In genomic region chr11:101263989-101264280, GRCm38 (mm10) we compare ENCODE assay signal across 16 mouse cellular contexts. TPM values are rescaled to one million over a fixed set of nuclear protein-coding genes. Genes with fewer than 3 reads are reported as not detected.
DNase-seq lines count a peak whose midpoint lies in the region; ATAC-seq and TF ChIP-seq lines count a peak whose summit lies in the region.
"Had no signal": no experiment of that assay in that cellular context is flagged by ENCODE, and none has a peak within 500 bp of the region (broad histone marks: within the 10 kb centered on the region; RNA-seq: fewer than 3 reads in every experiment).

No protein-coding gene starts in this region.

- no peak overlapping the region for H3K9ac ChIP-seq in forebrain, embryonic 13.5 days
- no peak overlapping the region for H3K9ac ChIP-seq in forebrain, postnatal 0 days
- no peak overlapping the region for H3K9ac ChIP-seq in hindbrain, embryonic 14.5 days
- no peak overlapping the region for H3K9ac ChIP-seq in hindbrain, embryonic 11.5 days (ENCODE audit: low read depth, low read length)
- no peak overlapping the region for H3K9ac ChIP-seq in midbrain, embryonic 11.5 days (ENCODE audit: low read length)
- H3K9ac ChIP-seq in midbrain, embryonic 15.5 days, result no peak overlapping the region
- H3K9ac ChIP-seq: hindbrain, embryonic 13.5 days had no signal

- 10% methylated on average over 3 of the region's 3 CpGs for WGBS in forebrain, embryonic 13.5 days
- WGBS in forebrain, postnatal 0 days, result 8% methylated on average over 3 of the region's 3 CpGs
- 6% methylated on average over 3 of the region's 3 CpGs for WGBS in hindbrain, embryonic 14.5 days
- WGBS in hindbrain, embryonic 11.5 days, result 2% methylated on average over 3 of the region's 3 CpGs
- WGBS in midbrain, embryonic 11.5 days, result 9% methylated on average over 3 of the region's 3 CpGs
- WGBS in midbrain, embryonic 15.5 days, result 8% methylated on average over 3 of the region's 3 CpGs
- WGBS in limb, embryonic 10.5 days, result 13% methylated on average over 3 of the region's 3 CpGs

- no peak for TF ChIP-seq CTCF in forebrain, postnatal 0 days (IDR thresholded peaks at IDR 0.05; ENCODE audit: low read depth)

- no peaks in the 10 kb centered on the region for H3K9me3 ChIP-seq in forebrain, embryonic 13.5 days (replicated peaks)
- no peaks in the 10 kb centered on the region for H3K9me3 ChIP-seq in forebrain, postnatal 0 days (ENCODE audit: low read length)
- no peaks in the 10 kb centered on the region for H3K9me3 ChIP-seq in hindbrain, embryonic 14.5 days (ENCODE audit: control insufficient read depth, low read length)
- H3K9me3 ChIP-seq in hindbrain, embryonic 11.5 days (ENCODE audit: control insufficient read depth, low read length), result no peaks in the 10 kb centered on the region
- no peaks in the 10 kb centered on the region for H3K9me3 ChIP-seq in midbrain, embryonic 11.5 days (ENCODE audit: control insufficient read depth, low read length)
- H3K9me3 ChIP-seq in midbrain, embryonic 15.5 days, result no peaks in the 10 kb centered on the region
- no peaks in the 10 kb centered on the region for H3K9me3 ChIP-seq in limb, embryonic 10.5 days (replicated peaks)
- H3K9me3 ChIP-seq: hindbrain, embryonic 13.5 days had no signal

- no peak overlapping the region for H3K4me2 ChIP-seq in forebrain, embryonic 13.5 days
- no peak overlapping the region for H3K4me2 ChIP-seq in forebrain, postnatal 0 days (ENCODE audit: low read depth)
- no peak overlapping the region for H3K4me2 ChIP-seq in hindbrain, embryonic 14.5 days (replicated peaks)
- H3K4me2 ChIP-seq in hindbrain, embryonic 11.5 days (replicated peaks; ENCODE audit: low read depth, low read length), result no peak overlapping the region
- no peak overlapping the region for H3K4me2 ChIP-seq in midbrain, embryonic 11.5 days
- no peak overlapping the region for H3K4me2 ChIP-seq in midbrain, embryonic 15.5 days
- H3K4me2 ChIP-seq: hindbrain, embryonic 13.5 days had no signal

- DNase-seq in forebrain, postnatal 0 days, result no peak
- DNase-seq in hindbrain, embryonic 14.5 days (ENCODE audit: low spot score), result no peak
- no peak for DNase-seq in hindbrain, embryonic 11.5 days (ENCODE audit: low spot score)
- DNase-seq in midbrain, embryonic 11.5 days (ENCODE audit: low spot score, missing footprints), result peak; percentile 93
- peak; percentile 39 for DNase-seq in limb, embryonic 10.5 days (ENCODE audit: low spot score)
- DNase-seq in thymus, adult 18-20 months, result no peak
- DNase-seq: cerebellum, postnatal 10 days; kidney, adult 18-20 months; right cerebral cortex, postnatal 4 days had no signal

- H3K36me3 ChIP-seq in forebrain, embryonic 13.5 days (ENCODE audit: poor library complexity, severe bottlenecking), result peaks cover 4% of the 10 kb centered on the region
- no peaks in the 10 kb centered on the region for H3K36me3 ChIP-seq in forebrain, postnatal 0 days (ENCODE audit: insufficient read depth)
- H3K36me3 ChIP-seq in hindbrain, embryonic 14.5 days (replicated peaks; ENCODE audit: control insufficient read depth, insufficient read depth), result 0 out of 2 replicates have a peak, but pooled peaks cover 4% of the 10 kb centered on the region
- H3K36me3 ChIP-seq in hindbrain, embryonic 11.5 days (ENCODE audit: control insufficient read depth, insufficient read depth, low read length), result no peaks in the 10 kb centered on the region
- H3K36me3 ChIP-seq in midbrain, embryonic 11.5 days (ENCODE audit: control insufficient read depth, insufficient read depth, low read length), result no peaks in the 10 kb centered on the region
- H3K36me3 ChIP-seq in midbrain, embryonic 15.5 days (replicated peaks), result no peaks in the 10 kb centered on the region
- peaks cover 6% of the 10 kb centered on the region; the same call in 1 of the 2 replicates for H3K36me3 ChIP-seq in limb, embryonic 10.5 days

- H3K4me1 ChIP-seq in forebrain, embryonic 13.5 days, result peaks cover 46% of the 10 kb centered on the region
- peaks cover 9% of the 10 kb centered on the region; the same call in 1 of the 2 replicates for H3K4me1 ChIP-seq in forebrain, postnatal 0 days (ENCODE audit: insufficient read depth)
- H3K4me1 ChIP-seq in hindbrain, embryonic 14.5 days (replicated peaks; ENCODE audit: control insufficient read depth, insufficient read depth, low read length), result peaks cover 33% of the 10 kb centered on the region; the same call in 1 of the 2 replicates
- peaks cover 16% of the 10 kb centered on the region for H3K4me1 ChIP-seq in hindbrain, embryonic 11.5 days (replicated peaks; ENCODE audit: control insufficient read depth, insufficient read depth, low read length)
- peaks cover 49% of the 10 kb centered on the region for H3K4me1 ChIP-seq in midbrain, embryonic 11.5 days (ENCODE audit: control insufficient read depth, insufficient read depth, low read length)
- peaks cover 33% of the 10 kb centered on the region for H3K4me1 ChIP-seq in midbrain, embryonic 15.5 days
- peaks cover 62% of the 10 kb centered on the region for H3K4me1 ChIP-seq in limb, embryonic 10.5 days

- 0 out of 2 replicates have a peak overlapping the region, but pooled peaks have one; percentile 0 for H3K4me3 ChIP-seq in forebrain, embryonic 13.5 days
- no peak overlapping the region for H3K4me3 ChIP-seq in forebrain, postnatal 0 days (ENCODE audit: low read depth, low read length)
- 0 out of 2 replicates have a peak overlapping the region, but pooled peaks have one; percentile 4 for H3K4me3 ChIP-seq in hindbrain, embryonic 14.5 days (replicated peaks; ENCODE audit: low read length)
- no peak overlapping the region for H3K4me3 ChIP-seq in hindbrain, embryonic 11.5 days (ENCODE audit: low read depth, low read length)
- no peak overlapping the region for H3K4me3 ChIP-seq in midbrain, embryonic 11.5 days (ENCODE audit: low read depth, low read length)
- no peak overlapping the region for H3K4me3 ChIP-seq in midbrain, embryonic 15.5 days
- 0 out of 2 replicates have a peak overlapping the region, but pooled peaks have one; percentile 3 for H3K4me3 ChIP-seq in limb, embryonic 10.5 days
- H3K4me3 ChIP-seq: hindbrain, embryonic 13.5 days had no signal

- peaks cover 79% of the 10 kb centered on the region for H3K27me3 ChIP-seq in forebrain, embryonic 13.5 days
- peaks cover 38% of the 10 kb centered on the region for H3K27me3 ChIP-seq in forebrain, postnatal 0 days (ENCODE audit: insufficient read depth, low read length)
- peaks cover 54% of the 10 kb centered on the region for H3K27me3 ChIP-seq in hindbrain, embryonic 14.5 days (ENCODE audit: control insufficient read depth, insufficient read depth, low read length)
- H3K27me3 ChIP-seq in hindbrain, embryonic 11.5 days (ENCODE audit: control insufficient read depth, insufficient read depth, low read length), result peaks cover 41% of the 10 kb centered on the region
- H3K27me3 ChIP-seq in midbrain, embryonic 11.5 days (ENCODE audit: control insufficient read depth, insufficient read depth, low read length), result peaks cover 44% of the 10 kb centered on the region
- H3K27me3 ChIP-seq in midbrain, embryonic 15.5 days (replicated peaks), result peaks cover 51% of the 10 kb centered on the region
- peaks cover 84% of the 10 kb centered on the region for H3K27me3 ChIP-seq in limb, embryonic 10.5 days (ENCODE audit: low read depth, poor library complexity, severe bottlenecking)
- H3K27me3 ChIP-seq: Patski had no signal

- H3K27ac ChIP-seq in forebrain, embryonic 13.5 days, result no peak overlapping the region
- H3K27ac ChIP-seq in forebrain, postnatal 0 days (ENCODE audit: low read depth, low read length), result no peak overlapping the region
- H3K27ac ChIP-seq in hindbrain, embryonic 14.5 days, result no peak overlapping the region
- H3K27ac ChIP-seq in hindbrain, embryonic 11.5 days (ENCODE audit: low read depth, low read length), result no peak overlapping the region
- no peak overlapping the region for H3K27ac ChIP-seq in midbrain, embryonic 11.5 days (ENCODE audit: low read depth, low read length)
- no peak overlapping the region for H3K27ac ChIP-seq in midbrain, embryonic 15.5 days
- H3K27ac ChIP-seq in limb, embryonic 10.5 days, result no peak overlapping the region
- H3K27ac ChIP-seq: hindbrain, embryonic 13.5 days had no signal

- ATAC-seq in forebrain, embryonic 13.5 days, result no peak
- ATAC-seq in forebrain, postnatal 0 days, result no peak
- no peak for ATAC-seq in hindbrain, embryonic 14.5 days (ENCODE audit: low FRiP score)
- ATAC-seq in hindbrain, embryonic 11.5 days (ENCODE audit: low FRiP score), result no peak
- ATAC-seq in midbrain, embryonic 11.5 days (ENCODE audit: low FRiP score), result no peak
- ATAC-seq in midbrain, embryonic 15.5 days (replicated peaks), result no peak
- ATAC-seq: lung, postnatal 0 days; Patski had no signal

RNA-seq across cellular contexts. Expression of gene Wnk4, which starts 3.6 kb away (rescaled TPM):
- 4.4 and 4.5 TPM in 2 replicates for polyA plus RNA-seq in forebrain, embryonic 13.5 days (2015; fragmentation: Nextera tagmentation; extraction: Ambion mirVana)
- total RNA-seq in forebrain, postnatal 0 days (2014; rRNA removed), result 3.2 and 5.4 TPM in 2 replicates
- 7.8 and 9.1 TPM in 2 replicates for polyA plus RNA-seq in forebrain, postnatal 0 days (2015; fragmentation: Nextera tagmentation; extraction: Ambion mirVana)
- 5.3 and 6.0 TPM in 2 replicates for polyA plus RNA-seq in hindbrain, embryonic 14.5 days (2014; fragmentation: Nextera tagmentation; extraction: Ambion mirVana)
- polyA plus RNA-seq in hindbrain, embryonic 11.5 days (2014; fragmentation: Nextera tagmentation; extraction: Ambion mirVana), result 5.2 and 6.0 TPM in 2 replicates
- polyA plus RNA-seq in midbrain, embryonic 11.5 days (2014; fragmentation: Nextera tagmentation; extraction: Ambion mirVana), result 4.8 and 5.2 TPM in 2 replicates
- 7.7 and 10.7 TPM in 2 replicates for polyA plus RNA-seq in midbrain, embryonic 15.5 days (2015; fragmentation: Nextera tagmentation; extraction: Ambion mirVana)
- polyA plus RNA-seq in limb, embryonic 10.5 days (2016; fragmentation: Nextera tagmentation; extraction: Ambion mirVana), result 4.7 and 6.2 TPM in 2 replicates

RNA-seq across cellular contexts. Expression of gene Vps25, which starts 10.4 kb away (rescaled TPM):
- 92.6 and 109 TPM in 2 replicates for polyA plus RNA-seq in forebrain, embryonic 13.5 days (2015; fragmentation: Nextera tagmentation; extraction: Ambion mirVana)
- total RNA-seq in forebrain, postnatal 0 days (2014; rRNA removed), result 71.7 and 75.8 TPM in 2 replicates
- 135 and 138 TPM in 2 replicates for polyA plus RNA-seq in forebrain, postnatal 0 days (2015; fragmentation: Nextera tagmentation; extraction: Ambion mirVana)
- 122 and 133 TPM in 2 replicates for polyA plus RNA-seq in hindbrain, embryonic 14.5 days (2014; fragmentation: Nextera tagmentation; extraction: Ambion mirVana)
- 117 and 119 TPM in 2 replicates for polyA plus RNA-seq in hindbrain, embryonic 11.5 days (2014; fragmentation: Nextera tagmentation; extraction: Ambion mirVana)
- 122 and 130 TPM in 2 replicates for polyA plus RNA-seq in midbrain, embryonic 11.5 days (2014; fragmentation: Nextera tagmentation; extraction: Ambion mirVana)
- 123 and 124 TPM in 2 replicates for polyA plus RNA-seq in midbrain, embryonic 15.5 days (2015; fragmentation: Nextera tagmentation; extraction: Ambion mirVana)
- polyA plus RNA-seq in limb, embryonic 10.5 days (2016; fragmentation: Nextera tagmentation; extraction: Ambion mirVana), result 118 and 127 TPM in 2 replicates

RNA-seq across cellular contexts. Expression of gene Cntd1, which starts 14.9 kb away (rescaled TPM):
- polyA plus RNA-seq in forebrain, embryonic 13.5 days (2015; fragmentation: Nextera tagmentation; extraction: Ambion mirVana), result 1.2 and 1.9 TPM in 2 replicates
- 0.10 and 0.15 TPM in 2 replicates for total RNA-seq in forebrain, postnatal 0 days (2014; rRNA removed)
- polyA plus RNA-seq in forebrain, postnatal 0 days (2015; fragmentation: Nextera tagmentation; extraction: Ambion mirVana), result 0.36 and 0.61 TPM in 2 replicates
- polyA plus RNA-seq in hindbrain, embryonic 14.5 days (2014; fragmentation: Nextera tagmentation; extraction: Ambion mirVana), result 0.42 and 0.91 TPM in 2 replicates
- polyA plus RNA-seq in hindbrain, embryonic 11.5 days (2014; fragmentation: Nextera tagmentation; extraction: Ambion mirVana), result 1.3 and 1.7 TPM in 2 replicates
- polyA plus RNA-seq in midbrain, embryonic 11.5 days (2014; fragmentation: Nextera tagmentation; extraction: Ambion mirVana), result 1.4 and 1.7 TPM in 2 replicates
- 0.93 and 1.3 TPM in 2 replicates for polyA plus RNA-seq in midbrain, embryonic 15.5 days (2015; fragmentation: Nextera tagmentation; extraction: Ambion mirVana)
- 1.1 TPM in 2 replicates for polyA plus RNA-seq in limb, embryonic 10.5 days (2016; fragmentation: Nextera tagmentation; extraction: Ambion mirVana)
- total RNA-seq: liver, adult 2 months had no signal
- polyA plus RNA-seq: liver, adult 2 months had no signal

RNA-seq across cellular contexts. Expression of gene Coa3, which starts 15.0 kb away (rescaled TPM):
- polyA plus RNA-seq in forebrain, embryonic 13.5 days (2015; fragmentation: Nextera tagmentation; extraction: Ambion mirVana), result 190 and 203 TPM in 2 replicates
- total RNA-seq in forebrain, postnatal 0 days (2014; rRNA removed), result 110 and 140 TPM in 2 replicates
- 208 and 233 TPM in 2 replicates for polyA plus RNA-seq in forebrain, postnatal 0 days (2015; fragmentation: Nextera tagmentation; extraction: Ambion mirVana)
- polyA plus RNA-seq in hindbrain, embryonic 14.5 days (2014; fragmentation: Nextera tagmentation; extraction: Ambion mirVana), result 242 and 256 TPM in 2 replicates
- polyA plus RNA-seq in hindbrain, embryonic 11.5 days (2014; fragmentation: Nextera tagmentation; extraction: Ambion mirVana), result 213 and 217 TPM in 2 replicates
- 213 and 220 TPM in 2 replicates for polyA plus RNA-seq in midbrain, embryonic 11.5 days (2014; fragmentation: Nextera tagmentation; extraction: Ambion mirVana)
- 202 and 204 TPM in 2 replicates for polyA plus RNA-seq in midbrain, embryonic 15.5 days (2015; fragmentation: Nextera tagmentation; extraction: Ambion mirVana)
- 187 and 192 TPM in 2 replicates for polyA plus RNA-seq in limb, embryonic 10.5 days (2016; fragmentation: Nextera tagmentation; extraction: Ambion mirVana)

RNA-seq across cellular contexts. Expression of gene Ramp2, which starts 18.1 kb away (rescaled TPM):
- 43.9 and 55.3 TPM in 2 replicates for polyA plus RNA-seq in forebrain, embryonic 13.5 days (2015; fragmentation: Nextera tagmentation; extraction: Ambion mirVana)
- 42.9 and 46.0 TPM in 2 replicates for total RNA-seq in forebrain, postnatal 0 days (2014; rRNA removed)
- 93.4 and 102 TPM in 2 replicates for polyA plus RNA-seq in forebrain, postnatal 0 days (2015; fragmentation: Nextera tagmentation; extraction: Ambion mirVana)
- 102 and 117 TPM in 2 replicates for polyA plus RNA-seq in hindbrain, embryonic 14.5 days (2014; fragmentation: Nextera tagmentation; extraction: Ambion mirVana)
- polyA plus RNA-seq in hindbrain, embryonic 11.5 days (2014; fragmentation: Nextera tagmentation; extraction: Ambion mirVana), result 63.0 and 71.9 TPM in 2 replicates
- 65.6 and 73.4 TPM in 2 replicates for polyA plus RNA-seq in midbrain, embryonic 11.5 days (2014; fragmentation: Nextera tagmentation; extraction: Ambion mirVana)
- polyA plus RNA-seq in midbrain, embryonic 15.5 days (2015; fragmentation: Nextera tagmentation; extraction: Ambion mirVana), result 86.5 and 103 TPM in 2 replicates
- 54.2 and 61.5 TPM in 2 replicates for polyA plus RNA-seq in limb, embryonic 10.5 days (2016; fragmentation: Nextera tagmentation; extraction: Ambion mirVana)
- total RNA-seq: megakaryocyte, adult 5-6 weeks had no signal

Comparison
In these comparisons a context has a peak if more than half of its experiments do, and no peak if none do; other contexts are left out.
1. H3K4me3 ChIP-seq: peak in forebrain, embryonic 13.5 days (single experiment), hindbrain, embryonic 14.5 days (single experiment) and limb, embryonic 10.5 days (single experiment); none in forebrain, postnatal 0 days (single experiment), hindbrain, embryonic 11.5 days (single experiment), midbrain, embryonic 11.5 days (single experiment) and midbrain, embryonic 15.5 days (single experiment).
2. DNase-seq: peak in midbrain, embryonic 11.5 days (single experiment) and limb, embryonic 10.5 days (single experiment); none in forebrain, postnatal 0 days (single experiment), hindbrain, embryonic 14.5 days (single experiment), hindbrain, embryonic 11.5 days (single experiment) and thymus, adult 18-20 months (0 of 2).